Mouse (Mus musculus) limb, embryonic 11.5 days (tissue): ENCODE results near the gene B3galt2. TPM values are rescaled to one million over a fixed set of nuclear protein-coding genes. Genes with fewer than 3 reads are reported as not detected.

Source experiments
- ATAC-seq: fragments of 200-750 bp; cut with Nextera tagmentation; 2 replicates; pipeline ENCODE4 v1.8.0; 2017; ENCODE audit warnings: low read depth; ENCODE audit not compliant: insufficient number of reproducible peaks, low FRiP score, low TSS enrichment
- DNase-seq: peaks from one replicate; pipeline ENCODE4 v3.0.0-alpha.2; 2015; ENCODE audit warnings: low spot score
- H3K27ac ChIP-seq: fragments of 300-500 bp; sonication (generic); replicated peaks from 2 replicates; pipeline ENCODE4 v1.5.1; 2014; ENCODE audit warnings: low read depth, mild to moderate bottlenecking, low read length
- H3K27me3 ChIP-seq: fragments of 300-500 bp; sonication (generic); 2 replicates; pipeline ENCODE4 v1.6.1; 2014; ENCODE audit warnings: mild to moderate bottlenecking, low read length, mixed read lengths; ENCODE audit not compliant: control insufficient read depth, insufficient read depth
- H3K36me3 ChIP-seq: fragments of 300-500 bp; sonication (generic); 2 replicates; pipeline ENCODE4 v1.6.1; 2014; ENCODE audit warnings: mild to moderate bottlenecking, low read length, moderate library complexity, mixed read lengths; ENCODE audit not compliant: control insufficient read depth, insufficient read depth
- H3K4me1 ChIP-seq: fragments of 300-500 bp; sonication (generic); 2 replicates; pipeline ENCODE4 v1.6.1; 2014; ENCODE audit warnings: low read length, mixed read lengths; ENCODE audit not compliant: control insufficient read depth, insufficient read depth
- H3K4me2 ChIP-seq: fragments of 300-500 bp; sonication (generic); 2 replicates; pipeline ENCODE4 v1.6.1; 2014; ENCODE audit warnings: low read depth, mild to moderate bottlenecking, moderate library complexity; ENCODE audit not compliant: severe bottlenecking
- H3K4me3 ChIP-seq: fragments of 300-500 bp; sonication (generic); 2 replicates; pipeline ENCODE4 v1.5.1; 2014; ENCODE audit warnings: low read depth, low read length
- H3K9ac ChIP-seq: fragments of 300-500 bp; sonication (generic); 2 replicates; pipeline ENCODE4 v1.6.1; 2014; ENCODE audit warnings: mild to moderate bottlenecking, low read length
- H3K9me3 ChIP-seq: fragments of 300-500 bp; sonication (generic); 2 replicates; pipeline ENCODE4 v1.6.1; 2016; ENCODE audit warnings: low read length; ENCODE audit not compliant: control insufficient read depth
- WGBS: fragments of 180-500 bp; shearing (Covaris S2); extraction: QIAGEN DNeasy Blood & Tissue Kit; methylation state at CpG from one replicate; pipeline ENCODE4 v1.1.7; 2014; 5-methylcytosine and 5-hydroxymethylcytosine counted together
- polyA plus RNA-seq: library from polyadenylated mRNA; unstranded; fragments of >200 nt; fragmentation: Nextera tagmentation; extraction: Ambion mirVana; gene quantifications from 2 replicates; pipeline ENCODE4 v1.2.1, GENCODE M21; 2014

Gene B3galt2
- polyA plus RNA-seq, 1 experiment from 2014 or later, result 0.40 TPM

DNA sequence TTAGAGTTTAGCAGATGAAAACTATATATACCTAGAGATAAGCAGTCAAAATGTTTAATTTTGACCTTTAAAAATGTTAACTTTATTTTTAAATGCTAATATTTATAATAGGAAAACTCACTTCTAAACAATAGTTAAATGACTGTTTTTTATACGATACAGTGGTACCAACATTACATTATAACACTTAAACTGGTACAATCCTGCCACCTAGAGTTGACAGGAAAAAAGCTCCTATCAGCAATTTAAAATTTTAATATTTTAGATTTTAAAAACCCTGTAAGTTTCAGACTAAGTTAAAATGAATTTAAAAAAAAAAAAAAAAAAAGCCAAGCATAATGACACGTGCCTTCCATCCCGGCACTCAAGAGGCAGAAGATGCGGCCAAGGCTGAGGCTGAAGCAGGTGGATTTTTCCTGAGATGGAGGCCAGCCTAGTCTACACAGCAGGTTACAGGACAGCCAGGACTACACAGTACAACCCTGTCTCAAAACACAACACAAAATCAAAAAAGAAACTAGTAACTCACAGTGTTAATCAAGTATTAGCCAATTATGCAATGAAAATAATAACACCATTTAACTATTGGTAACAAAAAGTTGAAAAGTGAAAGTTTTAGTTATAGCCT is 35.4 kb downstream of the B3galt2 start:
- DNase-seq (no peak), ATAC-seq (no peak)
- Histone ChIP-seq H3K9me3 (no peaks in the 10 kb centered on the region), H3K36me3 (peaks cover 5% of the 10 kb centered on the region; the same call in 1 of the 2 replicates), H3K4me2 (no peak overlapping the region), H3K9ac (no peak overlapping the region), H3K4me3 (no peak overlapping the region), H3K4me1 (no peaks in the 10 kb centered on the region), H3K27ac (no peak overlapping the region), H3K27me3 (no peaks in the 10 kb centered on the region)
- WGBS, result 96% methylated on average over 4 of the region's 4 CpGs

DNA sequence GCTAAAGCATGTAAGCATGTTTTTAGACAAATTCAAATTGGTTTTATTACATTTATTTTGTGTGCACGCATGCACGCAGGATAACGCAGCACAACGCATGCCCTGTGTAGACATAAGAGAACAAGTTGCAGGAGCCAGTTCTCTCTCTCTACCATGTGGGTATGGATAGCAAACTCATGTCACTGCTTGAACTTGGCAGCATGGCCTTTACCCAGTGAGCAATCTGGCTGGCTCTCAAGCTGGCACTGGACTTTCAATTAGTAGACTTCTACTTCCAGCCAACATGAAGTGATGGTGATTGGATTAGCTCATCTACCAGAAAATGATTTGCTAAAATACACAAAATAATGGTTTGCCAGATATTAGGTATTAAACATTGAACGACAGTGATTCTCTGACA is 40.6 kb downstream of the B3galt2 start:
- Histone ChIP-seq H3K9me3 (no peaks in the 10 kb centered on the region), H3K4me3 (no peak overlapping the region), H3K27ac (no peak overlapping the region), H3K4me1 (no peaks in the 10 kb centered on the region), H3K4me2 (no peak overlapping the region), H3K36me3 (peaks cover 7% of the 10 kb centered on the region; the same call in 1 of the 2 replicates), H3K27me3 (no peaks in the 10 kb centered on the region), H3K9ac (no peak overlapping the region)
- DNase-seq (no peak), ATAC-seq (no peak)
- WGBS, result 95% methylated on average over 5 of the region's 5 CpGs

DNA sequence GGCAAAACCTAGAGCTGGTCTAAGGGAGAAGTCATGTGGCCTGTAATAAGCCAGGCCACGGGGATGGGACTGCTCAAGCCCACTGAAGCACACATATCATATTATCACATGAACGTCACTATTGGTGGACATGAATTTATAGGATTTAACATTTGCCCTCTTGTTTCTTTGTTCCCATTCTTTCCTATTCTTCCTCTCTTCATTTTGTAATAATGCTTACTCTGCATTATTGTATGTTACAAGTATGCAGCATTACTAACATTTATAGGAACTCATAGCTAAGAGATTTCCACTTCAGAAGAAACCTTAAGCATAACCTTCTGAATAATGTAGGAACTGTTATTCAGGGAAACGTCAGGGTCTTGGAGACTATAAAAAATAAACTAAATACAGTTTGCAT is 44.4 kb downstream of the B3galt2 start:
- Histone ChIP-seq H3K4me2 (no peak overlapping the region), H3K9ac (no peak overlapping the region), H3K4me1 (no peaks in the 10 kb centered on the region), H3K36me3 (0 out of 2 replicates have a peak, but pooled peaks cover 4% of the 10 kb centered on the region), H3K27me3 (no peaks in the 10 kb centered on the region), H3K27ac (no peak overlapping the region), H3K4me3 (no peak overlapping the region), H3K9me3 (no peaks in the 10 kb centered on the region)
- 92% methylated on average over 3 of the region's 3 CpGs for WGBS
- ATAC-seq (no peak), DNase-seq (no peak)

DNA sequence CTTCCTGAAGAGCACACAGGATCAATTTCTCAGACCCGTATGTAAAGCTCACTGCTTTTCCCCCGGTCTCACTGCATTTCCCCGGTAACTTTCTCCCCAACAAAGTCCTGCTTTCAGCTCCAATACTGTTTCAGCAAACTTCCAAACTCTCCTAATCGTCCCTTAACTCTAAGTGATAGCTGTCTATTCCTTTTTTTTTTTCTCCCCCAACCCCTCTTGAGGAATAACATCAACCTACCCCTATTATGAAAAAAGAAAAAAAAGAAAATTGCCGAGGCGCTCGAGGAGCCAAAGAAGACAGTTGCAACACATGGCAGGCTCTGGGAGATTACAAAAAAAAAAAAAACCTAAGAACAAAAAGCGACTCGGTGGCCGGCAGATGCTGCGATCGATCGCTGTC is 61.3 kb downstream of the B3galt2 start:
- H3K36me3 ChIP-seq, result 0 out of 2 replicates have a peak, but pooled peaks cover 2% of the 10 kb centered on the region
- ATAC-seq (no peak), DNase-seq (no peak)
- H3K27ac ChIP-seq, result no peak overlapping the region
- H3K4me1 ChIP-seq, result peaks cover 3% of the 10 kb centered on the region; the same call in 1 of the 2 replicates
- WGBS, result under 1% methylated on average over 13 of the region's 13 CpGs
- peak overlapping the region; percentile 68 for H3K4me2 ChIP-seq
- no peaks in the 10 kb centered on the region for H3K27me3 ChIP-seq
- peak overlapping the region; percentile 95 for H3K9ac ChIP-seq
- peak overlapping the region; percentile 57 for H3K4me3 ChIP-seq
- H3K9me3 ChIP-seq, result no peaks in the 10 kb centered on the region

DNA sequence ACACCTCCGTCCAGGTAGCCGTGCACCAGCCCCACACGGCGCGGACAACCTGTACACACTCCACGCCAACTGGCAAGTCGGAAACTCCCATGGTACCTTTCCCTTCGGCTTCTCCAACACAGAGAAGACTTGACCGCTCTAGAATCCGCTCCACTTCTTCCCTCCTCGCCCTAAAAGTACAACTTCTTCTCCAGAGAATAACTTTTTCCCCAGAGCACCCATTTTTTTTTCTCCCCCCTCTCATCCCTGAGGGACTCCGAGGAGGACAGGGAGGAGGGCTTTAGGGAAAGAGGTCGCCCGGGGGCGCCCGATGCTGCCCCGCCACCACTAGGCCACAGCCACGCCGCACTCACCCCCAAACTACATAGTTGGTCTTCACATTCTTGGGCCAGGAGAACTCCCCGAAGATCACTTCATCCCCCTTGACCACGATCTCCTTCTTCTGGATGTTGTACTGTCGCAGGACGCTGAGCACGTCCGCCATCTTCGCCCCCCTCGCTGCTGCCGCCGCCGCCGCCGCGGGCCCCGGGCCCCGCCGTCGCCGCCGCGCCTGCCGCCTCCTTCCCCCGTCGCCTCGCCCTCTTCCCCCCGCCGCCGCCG is 61.8 kb downstream of the B3galt2 start:
- DNase-seq (no peak), ATAC-seq (peak; percentile 75)
- under 1% methylated on average over 33 of the region's 48 CpGs for WGBS
- H3K9me3 ChIP-seq, result no peaks in the 10 kb centered on the region
- H3K4me3 ChIP-seq, result peak overlapping the region; percentile 57
- H3K36me3 ChIP-seq, result no peaks in the 10 kb centered on the region
- no peaks in the 10 kb centered on the region for H3K27me3 ChIP-seq
- peak overlapping the region; percentile 95 for H3K9ac ChIP-seq
- H3K4me1 ChIP-seq, result peaks cover 3% of the 10 kb centered on the region; the same call in 1 of the 2 replicates
- peak overlapping the region; percentile 88 for H3K27ac ChIP-seq
- peak overlapping the region; percentile 68 for H3K4me2 ChIP-seq

DNA sequence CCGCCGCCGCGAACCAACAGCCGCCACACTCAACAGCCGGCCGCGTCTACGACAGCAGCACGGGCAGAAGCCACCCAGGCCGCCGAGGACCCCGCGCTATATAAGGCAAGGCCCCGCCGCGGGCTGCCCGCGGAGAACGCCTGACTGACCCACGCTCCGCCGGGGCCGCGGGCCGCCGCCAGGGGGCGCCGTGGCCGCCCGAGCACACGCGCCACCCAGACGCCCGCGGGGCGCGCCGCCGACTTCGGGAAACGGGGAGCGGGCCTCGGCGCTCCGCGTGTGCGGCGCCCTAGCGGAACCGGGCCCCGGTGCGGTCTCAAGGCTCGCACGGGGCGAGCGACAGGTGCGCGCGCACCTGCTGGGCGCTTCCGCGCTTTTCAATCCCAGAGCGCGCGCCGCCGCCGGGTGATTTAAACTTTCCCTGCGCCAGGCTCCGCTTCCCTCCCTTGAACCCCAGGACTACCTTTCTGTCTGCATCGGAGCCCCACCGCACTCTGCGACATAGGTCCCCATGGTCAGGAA is 62.3 kb downstream of the B3galt2 start, which contains the start of gene Cdc73:
Gene Cdc73 (minus strand): TSS at position 153 of the 522 bp plus-strand sequence.
- Histone ChIP-seq H3K4me1 (peaks cover 3% of the 10 kb centered on the region; the same call in 1 of the 2 replicates), H3K27me3 (no peaks in the 10 kb centered on the region), H3K4me2 (peak within 1 kb of the TSS; percentile 68), H3K27ac (peak within 1 kb of the TSS; percentile 88), H3K36me3 (no peaks in the 10 kb centered on the region), H3K9me3 (no peaks in the 10 kb centered on the region), H3K4me3 (peak within 1 kb of the TSS; percentile 57), H3K9ac (peak within 1 kb of the TSS; percentile 95)
- under 1% methylated on average over 48 of the region's 74 CpGs for WGBS
- ATAC-seq (peak; percentile 99), DNase-seq (peak; percentile 91)

Other genes starting within 250 kb of the B3galt2 start
- gene Cdc73, start 62.2 kb downstream of the B3galt2 start, polyA plus RNA-seq, result 22.0 and 22.3 TPM in 2 replicates
- 71.1 and 79.4 TPM in 2 replicates for gene Glrx2, start 75.7 kb downstream of the B3galt2 start, polyA plus RNA-seq
- 22.3 and 25.5 TPM in 2 replicates for gene Trove2, start 136.4 kb downstream of the B3galt2 start, polyA plus RNA-seq
- gene Uchl5, start 136.6 kb downstream of the B3galt2 start, polyA plus RNA-seq, result 85.9 and 89.0 TPM in 2 replicates